Mouse (Mus musculus): Measurements from ENCODE around the gene Galnt2. TPM values are rescaled to one million over a fixed set of nuclear protein-coding genes. Genes with fewer than 3 reads are reported as not detected.

Galnt2 gene
- total RNA-seq, 2 experiments from 2014 or later: 40.3 to 42.5 TPM

GRCm38 (mm10) chr8:124368213-124368612, 137.0 kb downstream of the Galnt2 start:
- peak; percentile 63 for DNase-seq (ENCODE audit: low spot score)

GRCm38 (mm10) chr8:124370422-124371183, 139.4 kb downstream of the Galnt2 start:
- DNase-seq (ENCODE audit: low spot score): no peak

DNA sequence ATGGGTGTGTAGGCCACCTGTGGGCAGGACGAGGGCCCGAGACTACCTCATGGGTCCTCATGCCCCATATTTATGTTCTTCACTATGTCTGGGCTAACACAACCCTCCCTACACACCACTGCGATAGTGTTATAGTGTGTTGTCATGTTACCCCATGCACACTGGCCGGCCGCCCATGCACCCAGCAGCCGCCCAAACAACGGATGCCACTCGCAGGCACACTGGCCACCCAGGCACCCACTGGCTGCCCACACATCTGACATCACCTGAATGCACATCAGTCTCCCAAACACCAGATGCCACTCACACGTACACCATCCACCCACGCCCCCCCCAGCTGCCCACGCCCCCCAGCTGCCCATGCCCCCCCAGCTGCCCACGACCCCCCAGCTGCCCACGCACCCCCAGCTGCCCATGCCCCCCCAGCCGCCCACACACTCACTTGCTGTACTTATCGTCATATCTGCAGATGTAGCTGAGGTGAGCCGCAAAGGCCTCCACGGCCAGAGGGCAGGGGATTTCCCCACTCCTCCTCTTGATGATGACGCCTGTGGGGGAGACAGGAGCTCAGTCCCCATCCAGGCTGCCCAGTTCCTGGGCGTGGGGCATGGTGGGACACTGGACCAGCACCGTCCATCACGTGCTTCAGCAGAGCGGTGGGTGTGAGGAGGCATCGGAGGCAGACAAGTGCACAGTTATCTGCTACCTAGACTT, 140.4 kb downstream of the Galnt2 start:
- no peak for DNase-seq (ENCODE audit: low spot score)

DNA sequence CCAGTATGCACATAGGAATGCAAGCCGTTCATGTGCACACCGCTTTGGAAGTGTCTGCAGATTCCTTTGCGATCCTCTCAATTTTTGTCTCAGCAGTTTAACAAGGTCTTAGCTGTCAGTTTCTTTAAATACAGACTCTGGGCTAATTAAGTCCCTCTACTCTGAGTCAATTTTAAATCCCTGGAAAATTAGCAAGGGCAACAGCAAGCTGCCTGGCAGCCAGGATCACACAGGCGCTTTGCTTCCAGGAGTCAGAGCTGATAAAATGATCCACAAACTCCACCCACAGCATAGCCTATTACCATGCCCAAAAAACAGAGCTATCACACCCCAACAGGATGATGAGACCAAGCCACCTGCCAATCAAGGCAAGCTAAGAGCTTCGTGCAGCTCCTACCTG, 142.6 kb downstream of the Galnt2 start:
- no peak for DNase-seq (ENCODE audit: low spot score)

DNA sequence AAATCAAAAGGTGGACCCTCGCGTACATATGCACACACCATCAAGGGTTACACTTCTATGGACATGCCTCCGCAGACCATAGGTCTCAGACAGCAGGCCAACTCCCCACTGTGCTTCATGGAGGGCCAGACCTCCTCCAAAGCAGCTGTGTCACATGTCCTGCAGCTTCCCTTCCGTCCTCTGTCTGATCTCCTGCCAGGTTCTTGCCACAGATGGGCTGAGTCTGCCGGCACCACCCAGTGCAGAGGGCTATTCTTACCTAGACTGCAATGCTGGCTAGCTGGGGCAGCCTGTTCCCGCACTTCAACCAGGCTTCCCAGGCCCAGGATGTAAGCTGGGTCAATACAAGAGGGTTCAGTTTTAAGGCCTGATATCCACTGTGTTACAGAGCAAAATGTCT, 144.0 kb downstream of the Galnt2 start:
- no peak for DNase-seq (ENCODE audit: low spot score)

DNA sequence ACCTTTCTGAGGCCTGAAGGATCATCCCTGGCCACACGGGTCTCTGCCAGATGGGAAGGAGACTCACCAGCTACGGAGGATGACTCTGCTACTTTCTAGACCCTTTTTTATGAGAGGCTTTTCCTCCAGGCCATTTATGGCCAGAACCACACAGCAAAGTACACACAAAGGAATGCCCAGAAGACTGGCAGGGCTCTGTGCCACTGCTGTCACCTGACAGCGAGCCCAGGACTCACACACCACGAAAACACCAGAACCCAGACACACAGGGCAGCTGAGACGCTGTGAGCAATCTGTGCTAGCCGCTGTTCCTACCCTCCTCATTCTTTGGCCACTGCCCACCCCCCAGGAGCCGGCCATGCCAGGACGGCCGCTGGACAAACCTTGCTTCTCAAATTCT, 144.5 kb downstream of the Galnt2 start:
- DNase-seq (ENCODE audit: low spot score): no peak

GRCm38 (mm10) chr8:124376406-124376805, 145.2 kb downstream of the Galnt2 start:
- DNase-seq (ENCODE audit: low spot score): no peak

- DNase-seq (ENCODE audit: low spot score): no peak
Observed at GRCm38 (mm10) chr8:124379289-124379688, 148.1 kb downstream of the Galnt2 start.

DNA sequence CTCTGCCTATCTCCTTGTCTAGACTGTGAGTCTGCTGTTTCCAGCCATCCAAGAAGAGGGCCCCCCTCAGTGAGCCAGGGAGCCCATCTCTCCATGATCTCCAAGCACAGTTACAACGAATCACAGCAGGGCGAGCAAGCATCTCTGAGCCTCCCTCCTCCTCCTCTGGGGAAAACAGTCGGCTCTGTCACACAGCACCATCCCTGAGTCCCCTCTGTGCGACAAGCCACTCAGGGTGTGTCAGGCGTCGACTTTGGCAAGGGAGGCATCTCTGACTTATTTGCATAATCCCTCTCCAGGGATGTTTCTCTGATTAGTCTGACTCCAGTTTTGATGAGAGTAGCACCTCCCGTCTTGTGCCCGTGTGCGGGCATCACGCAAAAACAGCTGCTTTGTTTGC, 151.0 kb downstream of the Galnt2 start:
- DNase-seq (ENCODE audit: low spot score): no peak

- DNase-seq (ENCODE audit: low spot score): no peak
Observed at GRCm38 (mm10) chr8:124384336-124384735, 153.1 kb downstream of the Galnt2 start.

GRCm38 (mm10) chr8:124386225-124386899, 155.2 kb downstream of the Galnt2 start:
- peak; percentile 9 for DNase-seq (ENCODE audit: low spot score)

DNA sequence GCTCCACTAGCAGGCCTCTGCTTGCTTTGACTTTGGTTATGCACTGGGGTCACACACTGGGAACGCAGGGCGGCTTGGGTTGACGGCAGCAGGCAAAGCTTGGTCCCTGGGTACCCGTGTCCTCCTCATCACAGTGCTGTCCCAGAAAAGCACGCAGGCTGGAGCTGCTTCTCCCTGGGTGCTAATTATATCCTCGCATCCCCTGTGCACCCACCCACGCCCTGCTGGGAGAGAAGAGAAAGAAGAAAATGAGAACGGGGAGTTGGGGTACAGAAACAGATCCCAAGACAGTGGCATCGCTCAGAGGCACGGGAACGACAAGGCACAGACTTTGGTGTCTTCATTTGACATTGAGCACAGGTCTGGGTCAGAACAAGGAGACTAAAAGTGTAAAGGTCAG, 158.3 kb downstream of the Galnt2 start:
- DNase-seq (ENCODE audit: low spot score): no peak

DNA sequence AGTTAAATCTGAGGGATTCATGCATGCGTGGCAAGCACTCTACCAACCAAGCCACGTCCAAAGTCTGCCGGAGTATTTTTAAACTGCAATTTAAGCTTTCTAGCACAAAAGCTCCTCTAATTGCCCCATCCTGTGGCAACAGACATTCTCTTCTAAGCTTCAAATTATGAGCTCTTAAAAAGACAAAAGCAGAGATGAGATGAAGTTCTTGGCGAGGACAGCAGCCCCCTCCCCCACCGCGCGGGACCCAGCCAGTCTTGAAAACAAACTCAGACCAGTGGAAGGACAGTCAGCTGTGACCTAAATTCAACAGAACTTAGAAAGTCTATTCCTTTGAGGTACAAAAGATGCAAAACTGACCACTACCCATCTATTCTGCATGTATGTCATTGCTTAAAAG, 160.0 kb downstream of the Galnt2 start:
- DNase-seq (ENCODE audit: low spot score): no peak

DNA sequence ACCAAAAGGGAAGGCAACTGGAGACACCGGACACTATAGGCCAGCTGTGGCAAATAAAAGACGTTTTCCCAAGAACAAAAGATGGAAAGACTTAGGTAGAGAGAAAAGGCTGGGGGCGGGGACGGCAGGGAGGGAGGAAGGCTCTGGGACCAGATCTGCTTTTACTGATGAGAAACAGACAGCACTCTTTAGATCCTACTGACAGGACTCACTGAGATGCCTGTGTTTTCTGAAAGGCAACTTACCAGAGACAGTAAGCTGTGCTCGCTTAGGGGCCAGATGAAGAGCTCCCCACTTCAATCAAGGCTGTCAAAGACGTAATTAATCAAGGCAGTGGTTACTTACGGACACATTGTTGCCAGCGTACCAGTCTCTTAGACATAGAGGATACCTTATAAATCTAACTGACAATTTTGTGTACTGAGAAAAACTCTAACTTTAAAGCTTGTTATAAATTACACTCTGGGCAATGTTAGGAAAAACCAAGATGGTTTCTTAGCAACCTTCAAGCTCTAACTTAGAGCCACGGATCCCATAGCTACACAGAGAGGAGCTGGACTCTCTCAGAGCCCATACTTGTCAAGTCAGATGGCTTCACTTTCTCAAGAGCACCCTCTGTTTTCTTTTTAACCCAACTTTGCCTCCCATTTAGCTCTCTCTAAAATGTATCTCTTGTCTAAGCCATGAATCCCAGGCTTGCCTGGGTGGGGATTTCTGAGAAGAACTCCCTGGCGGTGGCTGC, 161.3 kb downstream of the Galnt2 start:
- no peak for DNase-seq (ENCODE audit: low spot score)

GRCm38 (mm10) chr8:124393013-124393412, 161.8 kb downstream of the Galnt2 start:
- DNase-seq (ENCODE audit: low spot score): no peak

- DNase-seq (ENCODE audit: low spot score): no peak
Observed at GRCm38 (mm10) chr8:124393927-124394326, 162.7 kb downstream of the Galnt2 start.

- no peak for DNase-seq (ENCODE audit: low spot score)
Observed at GRCm38 (mm10) chr8:124394951-124395350, 163.8 kb downstream of the Galnt2 start.

Measured in gastrocnemius, adult 18-20 months (tissue).